Mouse (Mus musculus) CH12.LX (cell line): ENCODE data around the gene Slc24a2. TPM values are rescaled to one million over a fixed set of nuclear protein-coding genes. Genes with fewer than 3 reads are reported as not detected.

Experiments used
- DNase-seq: peaks from one replicate; pipeline ENCODE4 v3.0.0-alpha.2; 2013; ENCODE audit errors: extremely low read depth
- H3K27ac ChIP-seq: 2 replicates; pipeline ENCODE4 v1.5.1; 2012; ENCODE audit warnings: low read depth, mild to moderate bottlenecking, control low read depth, moderate library complexity; ENCODE audit not compliant: insufficient read depth
- H3K27me3 ChIP-seq: replicated peaks from 2 replicates; pipeline ENCODE3; 2012; ENCODE audit warnings: inconsistent platforms
- H3K36me3 ChIP-seq, 2 experiments: replicated peaks in 1 of 2; 2 replicates each; pipeline versions ENCODE3 to v1.6.1; 2012; ENCODE audit warnings: inconsistent platforms in 1 of 2, low read length in 1 of 2, mild to moderate bottlenecking in 1 of 2, mixed read lengths in 1 of 2, moderate library complexity in 1 of 2; ENCODE audit not compliant: control insufficient read depth in 1 of 2, insufficient read depth in 1 of 2
- H3K4me1 ChIP-seq, 2 experiments: 2 replicates each; pipeline ENCODE4 v1.6.1; 2012; ENCODE audit warnings: inconsistent platforms in 1 of 2, moderate library complexity in 1 of 2; ENCODE audit not compliant: insufficient read depth in 2 of 2, control insufficient read depth in 1 of 2
- H3K4me2 ChIP-seq: 2 replicates; pipeline ENCODE4 v1.6.1; 2012; ENCODE audit warnings: low read depth, mild to moderate bottlenecking, control low read depth; ENCODE audit not compliant: poor library complexity, insufficient read depth, severe bottlenecking
- H3K4me3 ChIP-seq, 3 experiments: fragments of 150-350 bp in 1 of 3; sonication (generic) in 1 of 3; replicated peaks in 1 of 3; 2 replicates each; pipeline versions ENCODE3 to v1.5.1; 2011 to 2012; ENCODE audit warnings: low read depth in 2 of 3, low read length in 2 of 3, mild to moderate bottlenecking in 2 of 3, moderate library complexity in 2 of 3, control low read depth in 1 of 3, improper control_type of control experiment in 1 of 3, inconsistent platforms in 1 of 3, mixed read lengths in 1 of 3; ENCODE audit not compliant: poor library complexity in 1 of 3
- H3K79me2 ChIP-seq: replicated peaks from 2 replicates; pipeline ENCODE4 v1.6.1; 2012; ENCODE audit warnings: mild to moderate bottlenecking, moderate library complexity; ENCODE audit not compliant: control insufficient read depth, poor library complexity, insufficient read depth, severe bottlenecking; ENCODE audit errors: extremely low read depth
- H3K9ac ChIP-seq: 2 replicates; pipeline ENCODE4 v1.6.1; 2012; ENCODE audit warnings: low read depth, mild to moderate bottlenecking, control low read depth, moderate library complexity; ENCODE audit not compliant: insufficient read depth
- H3K9me3 ChIP-seq: replicated peaks from 2 replicates; pipeline ENCODE3; 2012; ENCODE audit warnings: low read length, inconsistent platforms, mixed read lengths
- ELF1 ChIP-seq: IDR thresholded peaks from 2 replicates; pipeline ENCODE4 v1.6.1; 2014; ENCODE audit warnings: low read depth, mild to moderate bottlenecking, inconsistent platforms, low read length, improper control_type of control experiment
- ETS1 ChIP-seq: conservative IDR thresholded peaks from 2 replicates; pipeline ENCODE4 v1.6.1; 2012; ENCODE audit warnings: low read depth, mild to moderate bottlenecking, inconsistent platforms, low read length, improper control_type of control experiment, moderate library complexity
- HCFC1 ChIP-seq: IDR thresholded peaks from 2 replicates; pipeline ENCODE4 v1.6.1; 2012; ENCODE audit warnings: low read depth, mild to moderate bottlenecking, inconsistent platforms, low read length, improper control_type of control experiment
- IRF4 ChIP-seq: IDR thresholded peaks from 2 replicates; pipeline ENCODE4 v1.6.1; 2014; ENCODE audit warnings: low read depth, mild to moderate bottlenecking, inconsistent platforms, low read length, improper control_type of control experiment
- JUN ChIP-seq: IDR thresholded peaks from 2 replicates; pipeline ENCODE4 v1.6.1; 2011; ENCODE audit warnings: low read depth, mild to moderate bottlenecking, low read length, improper control_type of control experiment, moderate library complexity; ENCODE audit not compliant: insufficient read depth
- JUND ChIP-seq: conservative IDR thresholded peaks from 2 replicates; pipeline ENCODE4 v1.6.1; 2011; ENCODE audit warnings: low read depth, low read length, improper control_type of control experiment
- MAFK ChIP-seq: IDR thresholded peaks from 2 replicates; pipeline ENCODE4 v1.6.1; 2011; ENCODE audit warnings: low read length, improper control_type of control experiment; ENCODE audit not compliant: insufficient replicate concordance
- MAX ChIP-seq: IDR thresholded peaks from 2 replicates; pipeline ENCODE4 v1.6.1; 2011; ENCODE audit warnings: low read length, improper control_type of control experiment
- MAZ ChIP-seq: IDR thresholded peaks from 2 replicates; pipeline ENCODE4 v1.6.1; 2012; ENCODE audit warnings: low read depth, mild to moderate bottlenecking, inconsistent platforms, low read length, improper control_type of control experiment, moderate library complexity
- MEF2A ChIP-seq: IDR thresholded peaks from 2 replicates; pipeline ENCODE4 v1.6.1; 2014; ENCODE audit warnings: low read depth, mild to moderate bottlenecking, inconsistent platforms, low read length, improper control_type of control experiment, borderline replicate concordance
- NELFE ChIP-seq: IDR thresholded peaks from 2 replicates; pipeline ENCODE4 v1.6.1; 2011; ENCODE audit warnings: low read depth, low read length, improper control_type of control experiment
- NRF1 ChIP-seq: IDR thresholded peaks from 2 replicates; pipeline ENCODE4 v1.6.1; 2014; ENCODE audit warnings: low read depth, mild to moderate bottlenecking, inconsistent platforms, low read length, improper control_type of control experiment, moderate library complexity
- PAX5 ChIP-seq: IDR thresholded peaks from 2 replicates; pipeline ENCODE4 v1.6.1; 2012; ENCODE audit warnings: low read length, inconsistent platforms, mixed read lengths
- POLR2A ChIP-seq: IDR thresholded peaks from 2 replicates; pipeline ENCODE4 v1.6.1; 2011; ENCODE audit warnings: low read depth, mild to moderate bottlenecking, improper control_type of control experiment, low read length
- RAD21 ChIP-seq: IDR thresholded peaks from 2 replicates; pipeline ENCODE4 v1.6.1; 2011; ENCODE audit warnings: low read depth, mild to moderate bottlenecking, low read length, improper control_type of control experiment, moderate library complexity
- RCOR1 ChIP-seq: conservative IDR thresholded peaks from 2 replicates; pipeline ENCODE4 v1.6.1; 2012; ENCODE audit warnings: low read depth, mild to moderate bottlenecking, inconsistent platforms, low read length, improper control_type of control experiment
- SIN3A ChIP-seq: IDR thresholded peaks from 2 replicates; pipeline ENCODE4 v1.6.1; 2012; ENCODE audit warnings: low read length, improper control_type of control experiment, inconsistent platforms
- USF1 ChIP-seq: IDR thresholded peaks from 2 replicates; pipeline ENCODE4 v1.6.1; 2014; ENCODE audit warnings: low read depth, mild to moderate bottlenecking, inconsistent platforms, low read length, improper control_type of control experiment
- USF2 ChIP-seq: conservative IDR thresholded peaks from 2 replicates; pipeline ENCODE4 v1.6.1; 2011; ENCODE audit warnings: low read depth, low read length, improper control_type of control experiment
- dilution Hi-C: fragments of 300-500 bp; cut with MboI; formaldehyde crosslinking; loops from 2 replicates; pipeline ENCODE4 v1.14.3; 2020; ENCODE audit warnings: low sequenced_read_pairs; ENCODE audit not compliant: extremely low pct_unique_long_range_greater_than_20kb, extremely low pct_ligation_motif_present
- in situ Hi-C: fragments of 300-500 bp; cut with MboI; formaldehyde crosslinking; loops from 3 replicates; pipeline ENCODE4 v1.14.3; 2019; ENCODE audit warnings: low sequenced_read_pairs, low pct_ligation_motif_present, low pct_unique_long_range_greater_than_20kb, mixed read lengths
- polyA plus RNA-seq: library from polyadenylated mRNA; unstranded; fragments of >175 nt; gene quantifications from 2 replicates; pipeline ENCODE4 v1.2.1, GENCODE M21; 2012; ENCODE audit warnings: low read depth; ENCODE audit not compliant: insufficient read length
- total RNA-seq, 2 experiments: library from RNA; depleted of rRNA; stranded (reverse); fragments of 300-350 nt in 1 of 2; fragments of >200 nt in 1 of 2; gene quantifications; 2 replicates each; pipeline ENCODE4 v1.2.3; 2012 to 2014

The Slc24a2 gene
- total and polyA plus RNA-seq, 3 experiments: not detected

DNA sequence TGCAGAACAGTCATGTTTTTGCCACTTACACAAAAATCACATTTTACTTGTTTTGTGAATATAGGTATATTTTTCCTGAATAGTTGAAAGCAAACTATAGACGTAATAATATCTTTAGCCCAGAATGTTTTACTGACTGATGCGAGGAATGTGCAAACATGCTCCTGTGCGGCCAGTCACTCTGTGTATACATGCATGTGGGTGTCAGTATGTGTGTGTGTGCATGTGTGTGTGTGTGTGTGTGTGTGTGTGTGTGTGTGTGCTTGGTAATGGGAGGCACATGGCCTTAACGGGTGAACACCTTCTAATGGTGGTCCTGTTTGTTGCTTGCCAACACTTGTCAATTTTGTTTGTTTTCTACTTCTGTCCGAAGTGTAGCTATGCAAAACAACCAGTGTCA lies 142.7 kb downstream of the Slc24a2 start:
- Histone ChIP-seq H3K4me3 (no peak overlapping the region), H3K27me3 (no peaks in the 10 kb centered on the region), H3K79me2 (no peaks in the 10 kb centered on the region), H3K4me2 (no peak overlapping the region), H3K4me1 (peaks cover 0 to 49% of the 10 kb centered on the region in 2 experiments; a peak in 2 of 4 replicates), H3K9ac (no peak overlapping the region), H3K27ac (no peak overlapping the region), H3K36me3 (no peaks in the 10 kb centered on the region), H3K9me3 (no peaks in the 10 kb centered on the region)
- in situ Hi-C loops: no loop called here
- no peak for DNase-seq
- TF ChIP-seq MAX: no peak
- no peak for TF ChIP-seq IRF4
- no peak for TF ChIP-seq ELF1
- no peak for TF ChIP-seq SIN3A
- no peak for TF ChIP-seq JUN
- no peak for TF ChIP-seq NELFE
- TF ChIP-seq USF1: no peak
- TF ChIP-seq RCOR1: no peak
- TF ChIP-seq ETS1: no peak
- TF ChIP-seq RAD21: no peak
- TF ChIP-seq MAFK: no peak
- no peak for TF ChIP-seq MEF2A
- no peak for TF ChIP-seq HCFC1
- no peak for TF ChIP-seq MAZ
- no peak for TF ChIP-seq JUND
- TF ChIP-seq PAX5: no peak
- TF ChIP-seq USF2: no peak
- TF ChIP-seq NRF1: no peak
- no peak for TF ChIP-seq POLR2A
- dilution Hi-C loops: no loop called here

DNA sequence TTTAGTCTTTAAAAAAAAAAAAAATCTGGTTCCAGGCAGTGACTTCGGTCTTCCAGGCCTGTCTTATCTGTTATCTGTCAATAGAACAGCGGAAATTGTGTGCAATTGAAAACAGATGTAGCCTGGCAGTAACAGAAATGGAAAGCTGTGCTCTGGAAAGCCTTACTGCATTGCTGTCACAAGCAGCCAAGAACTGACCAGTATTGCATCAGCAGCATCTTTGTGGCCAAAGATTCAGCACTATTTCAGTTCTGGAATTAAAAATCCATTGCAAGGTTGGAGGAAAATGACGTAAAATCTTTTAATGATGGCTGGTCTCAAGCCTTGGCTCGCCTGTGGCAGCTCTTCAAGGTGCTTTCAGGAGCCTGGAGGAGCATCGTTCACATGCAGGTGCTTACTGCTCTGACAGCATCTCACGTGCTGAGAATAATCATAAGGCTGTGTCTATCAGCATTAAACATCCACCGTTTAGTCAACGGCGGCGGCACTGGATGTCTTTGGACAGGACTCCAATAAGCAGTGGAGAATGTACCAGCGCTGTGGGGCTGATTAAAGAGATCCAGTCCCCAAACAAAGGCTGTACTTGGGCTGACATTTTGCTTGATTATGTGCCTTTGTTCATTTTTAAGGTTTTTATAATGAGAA lies 143.2 kb downstream of the Slc24a2 start:
- Histone ChIP-seq H3K4me1 (peaks cover 2 to 54% of the 10 kb centered on the region in 2 experiments; a peak in 3 of 4 replicates), H3K79me2 (no peaks in the 10 kb centered on the region), H3K4me3 (no peak overlapping the region), H3K27me3 (no peaks in the 10 kb centered on the region), H3K9ac (no peak overlapping the region), H3K36me3 (no peaks in the 10 kb centered on the region), H3K4me2 (no peak overlapping the region), H3K27ac (no peak overlapping the region), H3K9me3 (no peaks in the 10 kb centered on the region)
- in situ Hi-C loops (no loop called here), dilution Hi-C loops (no loop called here)
- DNase-seq: peak; percentile 29
- no peak for TF ChIP-seq MAFK
- 0 out of 2 replicates have a peak, but pooled peaks have one; percentile 8 for TF ChIP-seq ETS1
